Mouse (Mus musculus) forebrain, embryonic 13.5 days (tissue): ENCODE data around the gene Tia1. TPM values are rescaled to one million over a fixed set of nuclear protein-coding genes. Genes with fewer than 3 reads are reported as not detected.

Experiments used
- ATAC-seq: fragments of 200-750 bp; cut with Nextera tagmentation; 2 replicates; pipeline ENCODE4 v1.8.0; 2017
- H3K27ac ChIP-seq: fragments of 300-500 bp; sonication (generic); 2 replicates; pipeline ENCODE4 v1.5.1; 2015; ENCODE audit warnings: inconsistent platforms, mild to moderate bottlenecking, moderate library complexity
- H3K27me3 ChIP-seq: fragments of 300-500 bp; sonication (generic); 2 replicates; pipeline ENCODE4 v1.6.1; 2015; ENCODE audit warnings: mild to moderate bottlenecking, inconsistent platforms
- H3K36me3 ChIP-seq: fragments of 300-500 bp; sonication (generic); 2 replicates; pipeline ENCODE4 v1.6.1; 2015; ENCODE audit warnings: mild to moderate bottlenecking, inconsistent platforms; ENCODE audit not compliant: poor library complexity, severe bottlenecking
- H3K4me1 ChIP-seq: fragments of 300-500 bp; sonication (generic); 2 replicates; pipeline ENCODE4 v1.6.1; 2015; ENCODE audit warnings: inconsistent platforms
- H3K4me2 ChIP-seq: fragments of 300-500 bp; sonication (generic); 2 replicates; pipeline ENCODE4 v1.6.1; 2015; ENCODE audit warnings: inconsistent platforms, mild to moderate bottlenecking, moderate library complexity
- H3K4me3 ChIP-seq: fragments of 300-500 bp; sonication (generic); 2 replicates; pipeline ENCODE4 v1.5.1; 2015; ENCODE audit warnings: mild to moderate bottlenecking, inconsistent platforms
- H3K9ac ChIP-seq: fragments of 300-500 bp; sonication (generic); 2 replicates; pipeline ENCODE4 v1.6.1; 2015; ENCODE audit warnings: mild to moderate bottlenecking, inconsistent platforms
- H3K9me3 ChIP-seq: fragments of 300-500 bp; sonication (generic); replicated peaks from 2 replicates; pipeline ENCODE4 v1.6.1; 2016; ENCODE audit warnings: inconsistent platforms
- WGBS: fragments of 180-500 bp; shearing (Covaris S2); methylation state at CpG from one replicate; pipeline ENCODE4 v1.1.7; 2015; 5-methylcytosine and 5-hydroxymethylcytosine counted together
- polyA plus RNA-seq: library from polyadenylated mRNA; unstranded; fragments of >200 nt; fragmentation: Nextera tagmentation; extraction: Ambion mirVana; gene quantifications from 2 replicates; pipeline ENCODE4 v1.2.1, GENCODE M21; 2015

Gene Tia1
- polyA plus RNA-seq, 1 experiment from 2014 or later, result 354 TPM

DNA sequence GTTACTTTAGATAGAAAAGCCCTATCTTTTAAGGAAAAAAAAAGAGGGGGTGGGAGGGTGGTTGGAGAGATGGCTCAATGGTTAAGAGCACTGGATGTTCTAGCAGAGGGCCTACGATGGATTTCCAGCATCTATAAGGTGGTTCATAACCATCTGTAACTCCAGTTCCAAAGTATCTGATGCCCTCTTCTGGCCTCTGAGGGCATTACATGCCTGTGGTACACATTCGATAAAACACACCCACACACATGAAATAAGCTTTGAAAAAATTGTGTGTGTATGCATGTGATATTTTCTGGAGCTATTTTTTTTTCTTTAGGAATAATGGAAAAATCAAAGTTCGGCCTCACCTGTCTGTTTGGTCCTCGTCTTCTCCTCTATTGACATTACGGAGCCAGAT, 12.7 kb upstream of the Tia1 start:
- ATAC-seq, result no peak
- 95% methylated on average over 5 of the region's 5 CpGs for WGBS

GRCm38 (mm10) chr6:86393187-86393586, 10.8 kb upstream of the Tia1 start:
- Histone ChIP-seq H3K9ac (no peak overlapping the region), H3K4me2 (no peak overlapping the region), H3K36me3 (peaks cover 60% of the 10 kb centered on the region), H3K27me3 (no peaks in the 10 kb centered on the region), H3K4me3 (no peak overlapping the region), H3K4me1 (peaks cover 33% of the 10 kb centered on the region), H3K9me3 (no peaks in the 10 kb centered on the region), H3K27ac (no peak overlapping the region)
- no peak for ATAC-seq
- WGBS, result 82% methylated on average over 1 of the region's 1 CpGs

More for the DNA sequence above, 12.7 kb upstream of the Tia1 start:
- no peaks in the 10 kb centered on the region for H3K9me3 ChIP-seq
- H3K27me3 ChIP-seq, result no peaks in the 10 kb centered on the region
- no peak overlapping the region for H3K9ac ChIP-seq
- H3K27ac ChIP-seq, result no peak overlapping the region
- peaks cover 26% of the 10 kb centered on the region for H3K4me1 ChIP-seq
- no peak overlapping the region for H3K4me3 ChIP-seq
- peaks cover 78% of the 10 kb centered on the region for H3K36me3 ChIP-seq
- H3K4me2 ChIP-seq, result no peak overlapping the region

DNA sequence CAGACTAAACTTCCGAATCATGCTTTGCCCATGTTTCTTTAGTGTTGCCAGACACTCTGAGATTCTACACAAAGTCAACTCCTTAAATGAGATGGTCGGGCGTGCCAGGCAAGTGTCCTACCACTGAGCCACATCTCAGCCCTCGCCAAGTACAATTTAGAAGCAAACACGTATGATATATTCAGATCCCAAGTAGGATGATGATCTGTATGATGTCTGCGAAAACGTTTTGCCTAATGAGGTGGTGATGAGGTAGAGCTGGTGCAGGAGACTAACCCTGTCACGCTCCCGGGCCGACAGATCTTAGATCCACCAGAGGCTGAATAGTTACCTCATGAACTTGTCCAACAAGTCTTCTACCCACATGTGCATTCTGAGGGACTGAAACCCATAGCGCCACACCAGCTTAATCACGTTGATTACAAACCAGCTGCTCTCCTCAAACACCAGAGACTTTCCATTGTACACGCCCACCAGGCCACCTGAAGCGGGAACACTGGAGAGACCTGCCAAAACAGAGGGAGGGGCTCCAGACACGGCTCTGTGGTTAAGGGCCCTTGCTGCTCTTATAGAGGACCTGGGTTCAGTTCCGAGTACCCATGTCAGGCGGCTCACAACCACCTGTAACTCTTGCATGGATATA, 9.8 kb upstream of the Tia1 start:
- no peak for ATAC-seq
- peaks cover 33% of the 10 kb centered on the region for H3K4me1 ChIP-seq
- peaks cover 50% of the 10 kb centered on the region for H3K36me3 ChIP-seq
- H3K4me2 ChIP-seq, result no peak overlapping the region
- no peak overlapping the region for H3K9ac ChIP-seq
- no peaks in the 10 kb centered on the region for H3K9me3 ChIP-seq
- H3K27ac ChIP-seq, result no peak overlapping the region
- H3K4me3 ChIP-seq, result no peak overlapping the region
- no peaks in the 10 kb centered on the region for H3K27me3 ChIP-seq
- 90% methylated on average over 17 of the region's 17 CpGs for WGBS

DNA sequence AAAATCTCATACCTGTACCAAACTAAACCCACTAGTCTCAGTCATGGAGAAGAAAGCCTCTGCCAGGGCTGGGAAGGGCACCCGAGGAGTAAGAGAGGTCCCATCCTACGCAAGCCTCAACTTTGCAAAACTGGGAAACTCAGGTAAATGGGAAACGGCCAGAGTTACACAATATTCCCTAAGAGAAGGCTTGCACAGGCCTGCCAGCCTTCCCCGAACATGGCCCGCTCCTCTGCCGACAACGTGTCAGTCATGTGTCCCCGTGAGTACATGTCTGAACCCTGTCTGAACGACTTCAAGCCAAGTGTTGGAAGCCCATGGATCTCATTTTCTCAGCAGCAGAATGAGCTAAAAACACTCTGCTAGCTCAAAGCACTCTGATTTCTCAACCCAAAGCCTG, 9.0 kb upstream of the Tia1 start:
- Histone ChIP-seq H3K4me1 (peaks cover 33% of the 10 kb centered on the region), H3K27me3 (no peaks in the 10 kb centered on the region), H3K9ac (peak overlapping the region; percentile 95), H3K36me3 (peaks cover 42% of the 10 kb centered on the region), H3K27ac (no peak overlapping the region), H3K4me2 (peak overlapping the region; percentile 86), H3K9me3 (no peaks in the 10 kb centered on the region), H3K4me3 (peak overlapping the region; percentile 97)
- no peak for ATAC-seq
- 84% methylated on average over 9 of the region's 9 CpGs for WGBS

DNA sequence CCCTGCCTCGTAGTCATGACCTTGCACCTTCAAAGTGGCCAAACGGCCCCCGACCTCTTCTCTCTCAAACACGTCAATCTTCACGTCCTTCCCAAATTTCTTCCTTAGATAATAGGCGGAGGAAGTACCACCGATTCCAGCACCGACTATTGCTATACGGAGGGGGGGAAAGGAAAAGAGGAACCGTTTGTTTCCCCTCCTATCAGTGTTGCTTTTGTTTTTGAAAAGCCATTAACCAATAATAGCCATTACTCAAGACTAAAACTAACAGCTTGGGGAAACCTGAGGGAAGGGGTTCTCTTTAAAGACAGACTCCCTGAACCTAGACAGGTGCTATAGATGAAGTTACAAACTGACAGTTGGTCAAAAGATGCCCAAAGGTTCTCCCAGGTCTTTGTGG, 8.1 kb upstream of the Tia1 start:
- no peak for ATAC-seq
- Histone ChIP-seq H3K4me1 (peaks cover 33% of the 10 kb centered on the region), H3K4me2 (peak overlapping the region; percentile 86), H3K27ac (peak overlapping the region; percentile 93; the same call in 1 of the 2 replicates), H3K4me3 (peak overlapping the region; percentile 97), H3K9me3 (no peaks in the 10 kb centered on the region), H3K27me3 (no peaks in the 10 kb centered on the region), H3K36me3 (peaks cover 33% of the 10 kb centered on the region), H3K9ac (peak overlapping the region; percentile 95)
- WGBS, result 17% methylated on average over 10 of the region's 10 CpGs

- peak; percentile 95 for ATAC-seq
- WGBS, result under 1% methylated on average over 50 of the region's 51 CpGs
- Histone ChIP-seq H3K4me3 (peak within 1 kb of the TSS; percentile 97), H3K9me3 (no peaks in the 10 kb centered on the region), H3K36me3 (peaks cover 25% of the 10 kb centered on the region), H3K4me1 (peaks cover 33% of the 10 kb centered on the region), H3K4me2 (peak within 1 kb of the TSS; percentile 86), H3K27me3 (no peaks in the 10 kb centered on the region), H3K9ac (peak within 1 kb of the TSS; percentile 95), H3K27ac (peak within 1 kb of the TSS; percentile 93)
Observed at GRCm38 (mm10) chr6:86396581-86397256, 7.3 kb upstream of the Tia1 start, which contains the start of gene Pcyox1. TSS of gene Pcyox1 (minus strand) at chr6:86397154.

GRCm38 (mm10) chr6:86397257-86397980, 6.6 kb upstream of the Tia1 start:
- H3K4me3 ChIP-seq, result peak overlapping the region; percentile 97
- no peak for ATAC-seq
- H3K4me2 ChIP-seq, result peak overlapping the region; percentile 86
- peaks cover 33% of the 10 kb centered on the region for H3K4me1 ChIP-seq
- H3K36me3 ChIP-seq, result peaks cover 18% of the 10 kb centered on the region
- peak overlapping the region; percentile 93 for H3K27ac ChIP-seq
- no peaks in the 10 kb centered on the region for H3K9me3 ChIP-seq
- H3K27me3 ChIP-seq, result no peaks in the 10 kb centered on the region
- WGBS, result 6% methylated on average over 14 of the region's 14 CpGs
- H3K9ac ChIP-seq, result peak overlapping the region; percentile 95

GRCm38 (mm10) chr6:86398986-86399385, 5.0 kb upstream of the Tia1 start:
- Histone ChIP-seq H3K27me3 (no peaks in the 10 kb centered on the region), H3K27ac (no peak overlapping the region), H3K4me1 (peaks cover 35% of the 10 kb centered on the region), H3K4me2 (no peak overlapping the region), H3K4me3 (no peak overlapping the region), H3K9me3 (no peaks in the 10 kb centered on the region), H3K36me3 (peaks cover 5% of the 10 kb centered on the region), H3K9ac (no peak overlapping the region)
- WGBS, result 82% methylated on average over 2 of the region's 2 CpGs
- no peak for ATAC-seq

DNA sequence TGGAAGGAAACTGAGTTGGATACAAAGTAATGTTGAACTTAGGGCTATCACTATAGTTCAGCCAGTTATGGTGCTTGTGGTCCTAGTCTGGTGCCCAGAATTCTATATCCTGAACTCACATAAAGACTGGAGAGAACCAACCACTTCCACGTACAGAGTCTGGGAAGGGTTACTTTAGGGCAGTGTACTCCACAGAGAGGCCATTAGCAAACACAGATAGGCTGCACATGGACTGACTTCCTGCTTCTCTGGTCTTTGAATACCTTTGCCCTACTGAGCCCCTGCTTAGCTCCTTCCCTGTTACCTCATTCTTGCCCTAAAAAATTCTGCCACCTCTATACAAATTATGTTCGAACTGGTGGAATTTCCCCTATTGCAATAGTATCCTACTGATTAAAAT, 4.0 kb upstream of the Tia1 start:
- Histone ChIP-seq H3K36me3 (no peaks in the 10 kb centered on the region), H3K27me3 (no peaks in the 10 kb centered on the region), H3K4me1 (peaks cover 25% of the 10 kb centered on the region), H3K9ac (no peak overlapping the region), H3K9me3 (no peaks in the 10 kb centered on the region), H3K4me3 (no peak overlapping the region), H3K27ac (no peak overlapping the region), H3K4me2 (no peak overlapping the region)
- ATAC-seq, result no peak
- 87% methylated on average over 2 of the region's 2 CpGs for WGBS

DNA sequence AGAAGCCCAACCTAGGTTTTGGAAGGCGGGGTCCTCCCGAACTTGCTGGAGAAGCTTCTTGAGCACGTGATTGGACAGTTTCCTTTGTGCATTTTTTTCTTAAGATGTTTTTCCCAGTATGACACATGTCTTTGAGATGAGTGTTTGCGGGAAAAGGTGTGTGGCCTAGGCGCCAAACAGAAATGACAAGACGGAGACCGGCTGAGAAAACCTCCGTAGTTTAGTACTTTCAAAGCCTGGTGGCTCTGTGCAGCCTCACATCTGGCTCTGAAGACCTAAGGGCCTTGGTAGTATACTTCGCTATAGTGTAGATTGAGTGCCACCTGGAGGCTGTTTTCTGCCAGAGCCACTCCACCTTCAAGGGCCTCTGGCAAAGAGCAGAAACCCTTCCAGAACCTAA, 3.0 kb upstream of the Tia1 start:
- Histone ChIP-seq H3K27ac (no peak overlapping the region), H3K4me3 (peak overlapping the region; percentile 13), H3K27me3 (no peaks in the 10 kb centered on the region)

DNA sequence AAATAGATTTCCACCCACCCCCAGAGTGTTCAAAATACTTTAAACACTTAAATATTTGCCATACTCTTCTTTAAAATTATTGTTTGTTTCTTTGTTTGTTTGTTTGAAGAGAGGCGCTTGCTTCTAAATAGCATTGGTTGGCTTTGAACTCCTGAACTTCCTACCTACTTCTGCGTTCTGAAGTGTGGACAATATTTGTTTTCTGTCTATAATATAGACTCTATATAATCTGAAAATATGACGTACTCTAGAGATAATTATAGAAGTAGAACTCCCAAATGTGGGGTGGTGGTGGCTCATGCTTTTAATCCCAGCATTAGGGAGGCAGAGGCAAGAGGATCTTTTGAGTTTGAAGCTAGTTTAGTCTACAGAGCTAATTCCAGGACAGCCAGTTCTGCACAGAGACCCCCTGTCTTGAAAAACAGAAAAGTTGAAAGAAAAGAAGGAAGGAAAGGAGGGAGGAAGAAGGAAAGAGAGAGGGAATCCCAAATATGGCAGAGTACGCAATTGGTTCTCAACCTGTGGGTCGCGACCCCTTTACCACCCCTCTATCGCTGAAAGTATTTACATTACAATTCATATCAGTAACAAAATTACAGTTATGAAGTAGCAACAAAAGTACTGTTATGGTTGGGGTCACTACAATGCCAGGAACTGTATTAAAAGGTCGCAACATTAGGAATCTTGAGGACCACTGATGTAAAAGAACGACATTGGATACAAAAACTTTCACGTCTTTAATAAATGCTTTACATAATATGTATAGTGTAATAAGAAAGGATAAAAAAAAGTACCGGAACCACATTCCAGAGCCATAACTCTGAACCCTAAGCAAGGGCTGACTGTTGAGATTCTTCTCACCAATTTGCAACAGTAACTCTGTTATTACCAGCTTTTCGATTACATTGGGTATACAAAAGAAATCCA, 1.1 kb upstream of the Tia1 start:
- H3K4me2 ChIP-seq, result peak overlapping the region; percentile 86

More for the DNA sequence above, 3.0 kb upstream of the Tia1 start:
- Histone ChIP-seq H3K9ac (peak overlapping the region; percentile 3; the same call in 1 of the 2 replicates), H3K4me2 (peak overlapping the region; percentile 45), H3K9me3 (no peaks in the 10 kb centered on the region), H3K4me1 (peaks cover 15% of the 10 kb centered on the region), H3K36me3 (no peaks in the 10 kb centered on the region)
- WGBS, result 4% methylated on average over 9 of the region's 9 CpGs
- no peak for ATAC-seq

More for the DNA sequence above, 1.1 kb upstream of the Tia1 start:
- H3K4me1 ChIP-seq, result peaks cover 19% of the 10 kb centered on the region
- no peaks in the 10 kb centered on the region for H3K27me3 ChIP-seq
- no peak overlapping the region for H3K27ac ChIP-seq
- WGBS, result 38% methylated on average over 12 of the region's 12 CpGs
- H3K36me3 ChIP-seq, result peaks cover 10% of the 10 kb centered on the region
- H3K9ac ChIP-seq, result peak overlapping the region; percentile 46; the same call in 1 of the 2 replicates
- peak overlapping the region; percentile 81 for H3K4me3 ChIP-seq
- H3K9me3 ChIP-seq, result no peaks in the 10 kb centered on the region
- no peak for ATAC-seq
